Mouse (Mus musculus) limb, embryonic 15.5 days (tissue): ENCODE results near the gene Cryab. TPM values are rescaled to one million over a fixed set of nuclear protein-coding genes. Genes with fewer than 3 reads are reported as not detected.

Source experiments
- polyA plus RNA-seq: library from polyadenylated mRNA; unstranded; fragments of >200 nt; fragmentation: Nextera tagmentation; extraction: Ambion mirVana; gene quantifications from 2 replicates; pipeline ENCODE4 v1.2.1, GENCODE M21; 2015

Gene Cryab
- polyA plus RNA-seq, 1 experiment from 2014 or later: 123 TPM

Other genes starting within 250 kb of the Cryab start
- 66.8 and 70.1 TPM in 2 replicates for gene Pts, start 222.6 kb upstream of the Cryab start, polyA plus RNA-seq
- gene Il18, start 196.5 kb upstream of the Cryab start, polyA plus RNA-seq: 6.6 and 8.1 TPM in 2 replicates
- gene Bco2, start 196.1 kb upstream of the Cryab start, polyA plus RNA-seq: 0.19 and 0.49 TPM in 2 replicates
- gene Tex12, start 190.0 kb upstream of the Cryab start, polyA plus RNA-seq: not detected in 2 replicates
- 234 and 278 TPM in 2 replicates for gene Sdhd, start 147.5 kb upstream of the Cryab start, polyA plus RNA-seq
- 162 and 189 TPM in 2 replicates for gene Timm8b, start 147.4 kb upstream of the Cryab start, polyA plus RNA-seq
- gene Pih1d2, start 134.0 kb upstream of the Cryab start, polyA plus RNA-seq: 2.6 and 2.8 TPM in 2 replicates
- gene Nkapd1, start 133.9 kb upstream of the Cryab start, polyA plus RNA-seq: 17.2 and 22.2 TPM in 2 replicates
- gene Dlat, start 91.5 kb upstream of the Cryab start, polyA plus RNA-seq: 47.7 and 51.6 TPM in 2 replicates
- gene Dixdc1, start 11.8 kb upstream of the Cryab start, polyA plus RNA-seq: 13.9 and 14.1 TPM in 2 replicates
- 5.6 and 6.7 TPM in 2 replicates for gene 2310030G06Rik, start 4.8 kb upstream of the Cryab start, polyA plus RNA-seq
- gene Hspb2, start 1.0 kb downstream of the Cryab start, polyA plus RNA-seq: 39.0 and 104 TPM in 2 replicates
- gene Fdxacb1, start 16.9 kb downstream of the Cryab start, polyA plus RNA-seq: 9.3 TPM in 2 replicates
- 34.9 and 35.6 TPM in 2 replicates for gene Alg9, start 23.7 kb downstream of the Cryab start, polyA plus RNA-seq
- gene 1110032A03Rik, start 24.2 kb downstream of the Cryab start, polyA plus RNA-seq: 24.2 and 30.2 TPM in 2 replicates
- gene Ppp2r1b, start 94.0 kb downstream of the Cryab start, polyA plus RNA-seq: 48.6 and 49.0 TPM in 2 replicates